Mouse (Mus musculus): Measurements from ENCODE around the gene Cdc42ep2. TPM values are rescaled to one million over a fixed set of nuclear protein-coding genes. Genes with fewer than 3 reads are reported as not detected.

The Cdc42ep2 gene
- polyA plus RNA-seq, 1 experiment from 2014 or later, result 9.3 TPM

- Histone ChIP-seq H3K4me2 (ENCODE audit: low read length) (no peak overlapping the region), H3K27me3 (replicated peaks; ENCODE audit: control insufficient read depth, insufficient read depth, low read length) (no peaks in the 10 kb centered on the region), H3K9me3 (ENCODE audit: control insufficient read depth, low read length) (no peaks in the 10 kb centered on the region), H3K27ac (ENCODE audit: low read depth) (no peak overlapping the region), H3K9ac (ENCODE audit: low read length) (no peak overlapping the region), H3K36me3 (ENCODE audit: control insufficient read depth, insufficient read depth, low read length) (no peaks in the 10 kb centered on the region), H3K4me3 (ENCODE audit: low read depth, low read length) (no peak overlapping the region), H3K4me1 (replicated peaks; ENCODE audit: control insufficient read depth, insufficient read depth, low read length) (peaks cover 35% of the 10 kb centered on the region)
- WGBS, result 74% methylated on average over 11 of the region's 11 CpGs
- DNase-seq (ENCODE audit: low spot score) (no peak), ATAC-seq (replicated peaks; ENCODE audit: low FRiP score, low TSS enrichment, low read depth) (no peak)
These were observed 2.4 kb upstream of the Cdc42ep2 start for GRCm38 (mm10) chr19:5927026-5927425.

DNA sequence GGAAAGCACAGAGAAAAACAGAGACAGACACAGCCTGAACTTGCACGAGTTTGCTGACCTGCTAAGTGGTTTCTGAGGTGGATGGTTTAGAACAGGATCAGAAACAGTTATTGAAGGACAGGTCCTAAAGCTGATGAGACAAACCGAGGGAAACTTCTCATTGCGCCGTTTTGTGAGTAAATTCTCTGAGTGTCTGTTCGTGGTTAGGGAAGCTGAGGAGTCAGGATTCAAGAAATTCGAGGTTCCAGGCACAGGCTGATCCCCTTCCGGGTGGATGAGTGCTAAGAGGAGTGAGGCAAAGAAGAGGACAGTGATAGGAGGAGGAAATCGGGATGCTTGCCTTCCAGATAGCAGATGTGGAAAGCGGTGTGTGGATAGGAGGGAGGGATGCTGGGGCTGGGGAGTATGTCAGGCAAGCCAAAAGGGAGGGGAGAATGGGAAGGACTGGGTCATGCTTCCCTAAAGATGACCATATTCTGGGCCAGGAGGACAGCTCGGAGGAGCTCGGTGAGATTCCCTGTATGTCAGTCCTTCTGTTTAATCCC lies 767 bp upstream of the Cdc42ep2 start:
- Histone ChIP-seq H3K36me3 (ENCODE audit: control insufficient read depth, insufficient read depth, low read length) (no peaks in the 10 kb centered on the region), H3K4me2 (ENCODE audit: low read length) (peak overlapping the region; percentile 98), H3K4me1 (replicated peaks; ENCODE audit: control insufficient read depth, insufficient read depth, low read length) (peaks cover 39% of the 10 kb centered on the region), H3K9ac (ENCODE audit: low read length) (no peak overlapping the region), H3K27me3 (replicated peaks; ENCODE audit: control insufficient read depth, insufficient read depth, low read length) (no peaks in the 10 kb centered on the region), H3K4me3 (ENCODE audit: low read depth, low read length) (peak overlapping the region; percentile 64), H3K27ac (ENCODE audit: low read depth) (peak overlapping the region; percentile 62; the same call in 1 of the 2 replicates), H3K9me3 (ENCODE audit: control insufficient read depth, low read length) (no peaks in the 10 kb centered on the region)
- DNase-seq (ENCODE audit: low spot score) (peak; percentile 51), ATAC-seq (replicated peaks; ENCODE audit: low FRiP score, low TSS enrichment, low read depth) (no peak)
- 34% methylated on average over 11 of the region's 11 CpGs for WGBS

GRCm38 (mm10) chr19:5923990-5924712 lies 465 bp downstream of the Cdc42ep2 start:
- Histone ChIP-seq H3K9ac (ENCODE audit: low read length) (peak overlapping the region; percentile 53), H3K4me3 (ENCODE audit: low read depth, low read length) (peak overlapping the region; percentile 64), H3K27ac (ENCODE audit: low read depth) (peak overlapping the region; percentile 77), H3K4me2 (ENCODE audit: low read length) (peak overlapping the region; percentile 98), H3K27me3 (replicated peaks; ENCODE audit: control insufficient read depth, insufficient read depth, low read length) (no peaks in the 10 kb centered on the region), H3K4me1 (replicated peaks; ENCODE audit: control insufficient read depth, insufficient read depth, low read length) (peaks cover 27% of the 10 kb centered on the region), H3K9me3 (ENCODE audit: control insufficient read depth, low read length) (no peaks in the 10 kb centered on the region), H3K36me3 (ENCODE audit: control insufficient read depth, insufficient read depth, low read length) (no peaks in the 10 kb centered on the region)
- DNase-seq (ENCODE audit: low spot score) (peak; percentile 99), ATAC-seq (replicated peaks; ENCODE audit: low FRiP score, low TSS enrichment, low read depth) (peak; percentile 80)
- under 1% methylated on average over 38 of the region's 38 CpGs for WGBS

- 93% methylated on average over 3 of the region's 3 CpGs for WGBS
- H3K36me3 ChIP-seq (ENCODE audit: control insufficient read depth, insufficient read depth, low read length), result peaks cover 8% of the 10 kb centered on the region; the same call in 1 of the 2 replicates
- H3K4me2 ChIP-seq (ENCODE audit: low read length), result 0 out of 2 replicates have a peak overlapping the region, but pooled peaks have one; percentile 3
- DNase-seq (ENCODE audit: low spot score) (no peak), ATAC-seq (replicated peaks; ENCODE audit: low FRiP score, low TSS enrichment, low read depth) (no peak)
- peaks cover 19% of the 10 kb centered on the region for H3K4me1 ChIP-seq (replicated peaks; ENCODE audit: control insufficient read depth, insufficient read depth, low read length)
- H3K27me3 ChIP-seq (replicated peaks; ENCODE audit: control insufficient read depth, insufficient read depth, low read length), result no peaks in the 10 kb centered on the region
- no peak overlapping the region for H3K4me3 ChIP-seq (ENCODE audit: low read depth, low read length)
- no peak overlapping the region for H3K9ac ChIP-seq (ENCODE audit: low read length)
- no peak overlapping the region for H3K27ac ChIP-seq (ENCODE audit: low read depth)
- H3K9me3 ChIP-seq (ENCODE audit: control insufficient read depth, low read length), result no peaks in the 10 kb centered on the region
These were observed 1.7 kb downstream of the Cdc42ep2 start for GRCm38 (mm10) chr19:5922963-5923362.

DNA sequence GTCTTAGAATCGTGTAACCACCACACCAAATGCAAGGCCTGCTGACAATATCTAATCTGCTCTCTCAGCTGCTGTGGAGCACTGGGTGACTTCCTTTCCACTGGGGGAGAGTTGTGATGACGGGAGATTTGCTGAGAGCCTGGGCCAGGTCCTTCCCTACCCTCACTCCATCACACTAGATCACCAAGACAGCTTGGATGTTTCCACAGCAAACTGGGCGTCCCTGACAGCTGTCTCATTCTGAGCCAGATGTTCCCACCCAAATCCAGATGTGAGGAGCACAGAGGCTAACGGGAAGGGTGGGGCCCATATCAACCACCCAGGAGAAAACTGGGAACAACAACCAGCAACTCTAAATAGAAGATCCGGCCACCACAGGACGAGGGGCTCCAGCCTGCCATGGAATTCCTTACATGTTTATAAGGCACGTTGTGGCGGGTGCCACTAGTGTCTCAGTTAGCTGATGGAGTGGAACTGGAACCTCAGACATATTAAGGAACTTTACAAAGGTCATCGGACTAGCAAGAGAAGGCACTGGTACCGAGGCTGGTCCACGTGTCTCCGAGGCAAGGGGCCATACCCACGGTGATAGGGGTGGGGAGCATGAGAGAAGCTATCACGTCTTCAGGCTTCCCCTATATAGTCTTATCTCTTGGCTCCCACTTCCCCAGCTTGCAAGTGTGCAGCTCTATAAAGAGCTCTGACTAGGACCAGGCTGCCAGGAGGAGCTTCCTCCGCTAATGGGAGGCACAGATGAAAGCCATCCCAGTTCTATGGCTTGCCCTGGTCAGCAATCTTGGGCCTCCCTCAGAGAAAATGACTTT lies 2.3 kb downstream of the Cdc42ep2 start:
- Histone ChIP-seq H3K4me3 (ENCODE audit: low read depth, low read length) (no peak overlapping the region), H3K4me2 (ENCODE audit: low read length) (peak overlapping the region; percentile 29; the same call in 1 of the 2 replicates), H3K27me3 (replicated peaks; ENCODE audit: control insufficient read depth, insufficient read depth, low read length) (no peaks in the 10 kb centered on the region), H3K36me3 (ENCODE audit: control insufficient read depth, insufficient read depth, low read length) (peaks cover 14% of the 10 kb centered on the region), H3K9ac (ENCODE audit: low read length) (no peak overlapping the region), H3K4me1 (replicated peaks; ENCODE audit: control insufficient read depth, insufficient read depth, low read length) (peaks cover 19% of the 10 kb centered on the region), H3K9me3 (ENCODE audit: control insufficient read depth, low read length) (no peaks in the 10 kb centered on the region), H3K27ac (ENCODE audit: low read depth) (no peak overlapping the region)
- WGBS, result 72% methylated on average over 15 of the region's 15 CpGs
- DNase-seq (ENCODE audit: low spot score) (no peak), ATAC-seq (replicated peaks; ENCODE audit: low FRiP score, low TSS enrichment, low read depth) (no peak)

- ATAC-seq (replicated peaks; ENCODE audit: low FRiP score, low TSS enrichment, low read depth), result no peak
- Histone ChIP-seq H3K27me3 (replicated peaks; ENCODE audit: control insufficient read depth, insufficient read depth, low read length) (no peaks in the 10 kb centered on the region), H3K9ac (ENCODE audit: low read length) (no peak overlapping the region), H3K4me2 (ENCODE audit: low read length) (peak overlapping the region; percentile 29), H3K4me3 (ENCODE audit: low read depth, low read length) (no peak overlapping the region), H3K9me3 (ENCODE audit: control insufficient read depth, low read length) (no peaks in the 10 kb centered on the region), H3K36me3 (ENCODE audit: control insufficient read depth, insufficient read depth, low read length) (peaks cover 20% of the 10 kb centered on the region), H3K27ac (ENCODE audit: low read depth) (no peak overlapping the region), H3K4me1 (replicated peaks; ENCODE audit: control insufficient read depth, insufficient read depth, low read length) (peaks cover 19% of the 10 kb centered on the region)
- DNase-seq (ENCODE audit: low spot score), result peak; percentile 52
- WGBS, result 23% methylated on average over 9 of the region's 9 CpGs
These were observed 2.9 kb downstream of the Cdc42ep2 start for GRCm38 (mm10) chr19:5921715-5922114.

DNA sequence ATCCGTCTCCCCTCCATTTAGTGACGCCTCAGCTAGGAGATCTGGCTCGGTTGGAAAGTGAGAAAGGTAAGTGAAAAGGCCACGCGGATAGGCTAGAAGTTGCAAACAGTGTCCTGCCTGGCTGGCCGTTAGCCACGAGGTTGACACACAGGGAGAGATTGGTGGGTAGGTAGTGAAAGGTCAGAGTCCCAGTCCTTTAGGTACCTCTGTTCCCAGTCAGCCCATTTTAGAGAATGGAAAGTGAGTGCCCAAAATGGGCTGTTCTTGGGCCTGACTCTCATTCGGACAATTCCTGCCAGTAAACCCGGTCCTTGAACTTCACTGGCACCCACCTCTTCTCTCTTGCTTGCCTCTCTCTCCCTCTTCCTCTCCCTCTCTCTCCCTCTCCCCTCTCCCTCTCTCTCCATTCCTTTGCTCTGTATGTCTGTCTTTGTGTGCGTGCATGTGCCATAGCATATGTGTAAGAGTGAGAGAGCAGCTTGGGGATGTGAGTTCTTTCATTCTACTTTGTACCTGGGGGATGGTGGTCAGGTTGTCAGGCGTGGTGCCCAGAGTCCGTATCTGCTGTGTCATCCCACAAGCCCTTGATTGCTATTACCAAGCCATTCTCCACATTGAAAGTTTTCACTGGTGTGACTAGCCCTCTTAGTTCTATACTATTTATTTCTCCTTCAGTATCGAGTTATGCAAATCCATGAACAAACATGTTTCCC lies 11.5 kb downstream of the Cdc42ep2 start, which contains the start of gene Dpf2:
TSS of gene Dpf2 (minus strand) at position 4 of the 713 bp plus-strand sequence.
- H3K36me3 ChIP-seq (ENCODE audit: control insufficient read depth, insufficient read depth, low read length), result peaks cover 14% of the 10 kb centered on the region
- H3K27ac ChIP-seq (ENCODE audit: low read depth), result peak within 1 kb of the TSS; percentile 76
- no peaks in the 10 kb centered on the region for H3K9me3 ChIP-seq (ENCODE audit: control insufficient read depth, low read length)
- H3K4me3 ChIP-seq (ENCODE audit: low read depth, low read length), result peak within 1 kb of the TSS; percentile 71
- no peaks in the 10 kb centered on the region for H3K27me3 ChIP-seq (replicated peaks; ENCODE audit: control insufficient read depth, insufficient read depth, low read length)
- ATAC-seq (replicated peaks; ENCODE audit: low FRiP score, low TSS enrichment, low read depth) (peak; percentile 58; the same call in 1 of the 2 replicates), DNase-seq (ENCODE audit: low spot score) (no peak)
- H3K4me2 ChIP-seq (ENCODE audit: low read length), result peak within 1 kb of the TSS; percentile 67
- H3K9ac ChIP-seq (ENCODE audit: low read length), result peak within 1 kb of the TSS; percentile 87
- peaks cover 24% of the 10 kb centered on the region for H3K4me1 ChIP-seq (replicated peaks; ENCODE audit: control insufficient read depth, insufficient read depth, low read length)
- WGBS, result 16% methylated on average over 13 of the region's 13 CpGs
